Mouse (Mus musculus): ENCODE data around the gene Slc7a3.
"Not testable (repeated sequence)": the region's sequence is repeated elsewhere in the genome, so short reads cannot be mapped to it uniquely, and the experiment has no call there.

Slc7a3 gene

DNA sequence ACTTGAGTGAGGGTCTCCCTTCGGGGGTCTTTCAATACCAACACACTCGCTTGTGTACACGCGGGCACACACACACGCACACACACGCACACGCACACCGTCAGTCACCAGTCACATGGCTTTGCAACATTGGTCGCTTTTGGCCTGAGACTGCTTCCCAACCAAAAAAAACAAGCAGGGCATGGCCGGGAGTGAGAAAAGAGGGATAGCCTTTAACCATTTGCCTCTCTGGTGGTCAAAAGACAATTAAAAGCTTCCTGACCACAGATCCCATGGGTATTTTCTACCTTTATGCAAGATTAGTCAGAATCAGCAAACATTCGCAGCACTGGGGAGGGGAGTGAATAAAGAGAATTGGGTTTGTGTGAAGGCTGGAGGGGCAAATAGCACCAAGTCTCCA lies at the start of gene Slc7a3:
Gene Slc7a3, minus strand, starts transcription at position 101 of the 400 bp plus-strand sequence.
- no peak for DNase-seq (ENCODE audit: low spot score)

DNA sequence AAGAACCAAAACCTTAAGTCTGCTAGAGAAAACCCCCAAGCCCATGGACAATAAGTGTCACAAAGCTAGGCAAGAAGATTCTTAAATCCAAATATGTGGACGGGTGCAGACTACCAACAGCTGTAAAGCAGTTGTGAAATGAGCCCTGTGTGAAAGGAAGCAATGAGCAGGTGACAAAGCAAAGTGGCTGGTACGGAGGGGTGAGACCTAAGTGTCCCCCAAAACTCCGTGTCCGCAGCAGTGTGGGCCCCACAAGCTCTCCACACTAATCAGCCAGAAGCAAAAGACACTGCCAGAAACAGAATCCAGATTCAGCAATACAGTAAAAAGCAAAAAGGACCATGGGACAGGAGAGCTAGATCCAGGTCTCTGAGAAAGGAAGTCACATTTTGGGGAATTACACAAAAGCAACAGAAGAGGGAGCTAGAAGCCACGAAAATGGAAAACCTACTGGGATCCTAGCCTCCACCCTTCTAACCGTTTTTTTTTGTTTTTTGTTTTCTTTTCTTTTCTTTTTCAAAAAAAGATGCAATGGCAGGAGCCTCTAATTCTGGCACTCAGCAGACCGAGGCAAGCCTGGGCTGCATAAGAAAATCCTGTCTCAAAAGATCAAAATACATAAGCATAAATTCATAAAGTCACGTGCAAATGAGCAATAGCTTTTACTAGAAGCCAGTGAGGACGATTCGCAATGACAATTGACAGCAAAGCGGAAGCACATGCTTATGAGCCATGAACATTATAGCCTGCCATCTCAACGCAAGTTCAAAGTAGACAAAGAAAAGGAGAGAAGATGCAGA lies 46.4 kb upstream of the Slc7a3 start:
- DNase-seq (ENCODE audit: low spot score), result peak; percentile 6

DNA sequence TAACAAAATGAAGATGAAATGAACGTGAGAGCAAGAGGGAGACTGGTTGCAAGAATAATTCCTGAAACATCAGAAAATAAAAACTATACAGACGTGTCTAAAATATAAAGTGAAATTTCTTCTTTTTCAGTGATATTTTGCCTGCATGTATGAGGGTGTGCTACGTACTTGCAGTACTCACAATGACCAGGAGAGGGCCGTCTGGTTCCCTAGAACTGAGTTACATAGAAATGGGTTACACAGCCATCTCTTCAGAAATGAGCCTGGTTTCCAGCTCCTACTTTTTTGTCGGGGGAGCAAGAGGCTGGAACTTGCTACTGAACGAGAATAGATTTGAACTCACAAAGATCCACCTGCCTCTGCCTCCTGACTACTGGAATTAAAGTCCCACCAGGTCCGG lies 45.2 kb upstream of the Slc7a3 start:
- peak; percentile 56 for DNase-seq (ENCODE audit: low spot score)

DNA sequence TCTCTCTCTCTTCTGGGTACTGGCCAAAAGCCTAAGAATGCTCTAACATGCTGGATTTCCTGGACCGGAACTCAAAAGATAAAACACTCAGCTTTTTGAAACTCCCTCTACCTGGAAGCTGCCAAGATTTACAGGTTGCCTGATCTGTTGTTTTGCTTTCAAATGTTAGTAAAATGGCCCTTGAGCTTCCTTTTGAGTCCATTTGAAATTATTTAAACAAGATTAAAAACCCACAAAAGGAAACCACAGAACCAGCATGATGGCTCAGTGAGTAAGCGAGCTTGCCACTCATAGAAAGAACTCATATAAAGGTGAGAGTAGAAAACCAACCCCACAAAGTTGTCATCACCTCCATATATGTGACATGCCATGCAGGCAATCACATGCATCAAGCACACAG lies 42.7 kb upstream of the Slc7a3 start:
- no peak for DNase-seq (ENCODE audit: low spot score)

DNA sequence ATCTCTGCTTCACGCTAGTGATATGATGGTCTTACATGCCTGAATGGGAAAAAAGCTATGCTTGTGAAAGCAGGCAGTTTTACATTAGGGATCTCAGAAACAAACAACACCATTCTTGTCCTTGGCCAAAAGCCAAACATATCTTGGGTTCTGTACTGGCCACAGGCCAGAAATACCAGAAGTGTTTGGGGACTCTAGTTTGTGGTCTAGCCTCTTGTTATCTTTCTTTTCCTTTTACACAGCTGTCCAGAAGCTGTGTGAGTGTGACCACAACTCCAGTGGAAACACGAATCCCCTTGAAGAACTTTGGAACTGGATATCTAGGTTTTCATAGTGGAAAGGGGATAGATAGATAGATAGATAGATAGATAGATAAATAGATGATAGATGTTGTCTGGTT lies 41.2 kb upstream of the Slc7a3 start:
- DNase-seq (ENCODE audit: low spot score), result no peak

DNA sequence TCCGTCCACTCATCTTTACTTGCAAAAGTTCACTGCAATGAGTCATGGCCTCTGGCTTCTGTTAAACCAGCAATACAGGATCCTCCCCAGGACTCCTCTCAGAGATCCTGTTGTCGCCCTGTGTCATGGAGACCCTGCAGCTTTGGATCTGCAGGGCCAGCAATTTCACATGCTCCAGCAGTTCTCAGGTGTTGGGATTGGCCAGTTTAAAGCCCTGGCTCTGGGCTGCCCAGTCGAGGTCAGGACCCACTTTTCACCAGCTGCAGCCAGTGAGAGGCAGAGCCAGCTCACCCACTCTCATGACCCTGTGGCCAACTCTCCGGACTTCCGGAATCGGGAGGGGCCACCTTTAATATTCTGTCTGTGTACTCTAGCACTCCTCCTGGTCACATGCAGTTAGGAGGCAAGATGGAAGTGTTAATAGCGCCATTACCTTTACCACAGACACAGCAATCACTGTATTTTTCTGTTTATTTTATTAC lies 40.7 kb upstream of the Slc7a3 start:
- no peak for DNase-seq (ENCODE audit: low spot score)

DNA sequence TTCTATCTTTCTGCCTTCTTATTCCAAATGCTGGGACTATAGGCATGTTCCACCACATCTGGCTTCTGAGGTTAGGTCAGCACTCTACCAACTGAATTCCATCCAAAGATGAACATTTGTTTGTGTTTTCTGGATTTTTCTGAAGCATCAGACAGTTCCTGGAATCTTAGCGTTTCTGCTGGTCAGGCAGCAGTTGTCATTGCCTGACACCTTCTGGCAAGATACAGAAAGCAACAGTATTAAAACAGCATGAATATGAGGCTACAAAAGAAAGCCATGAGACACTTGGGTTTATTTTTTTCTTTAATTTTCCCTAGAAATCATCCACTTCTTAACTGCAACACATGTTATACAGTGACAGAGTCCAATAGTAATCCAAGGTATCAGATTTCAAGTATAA lies 34.7 kb upstream of the Slc7a3 start:
- DNase-seq (ENCODE audit: low spot score), result no peak

DNA sequence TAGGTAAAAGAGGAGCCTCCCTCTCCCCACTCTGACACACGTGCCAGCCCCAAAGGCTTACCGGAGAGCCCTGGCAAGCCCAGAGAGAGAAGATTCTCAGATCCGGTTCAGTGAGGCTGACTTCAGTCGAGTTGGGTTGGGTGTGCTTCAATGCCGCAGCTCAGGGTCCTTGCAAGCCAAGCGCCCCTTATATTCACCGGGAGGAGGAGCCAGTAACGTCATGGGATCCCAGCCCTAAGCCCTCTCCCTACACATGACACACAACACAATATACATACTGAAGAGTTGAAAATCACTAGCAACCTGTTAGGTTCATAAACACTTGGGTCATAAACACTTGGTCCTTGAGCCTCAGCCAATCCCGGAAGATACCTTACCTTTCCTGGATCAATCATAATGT lies 609 bp downstream of the Slc7a3 start:
- not testable (repeated sequence) for DNase-seq (ENCODE audit: low spot score)

DNA sequence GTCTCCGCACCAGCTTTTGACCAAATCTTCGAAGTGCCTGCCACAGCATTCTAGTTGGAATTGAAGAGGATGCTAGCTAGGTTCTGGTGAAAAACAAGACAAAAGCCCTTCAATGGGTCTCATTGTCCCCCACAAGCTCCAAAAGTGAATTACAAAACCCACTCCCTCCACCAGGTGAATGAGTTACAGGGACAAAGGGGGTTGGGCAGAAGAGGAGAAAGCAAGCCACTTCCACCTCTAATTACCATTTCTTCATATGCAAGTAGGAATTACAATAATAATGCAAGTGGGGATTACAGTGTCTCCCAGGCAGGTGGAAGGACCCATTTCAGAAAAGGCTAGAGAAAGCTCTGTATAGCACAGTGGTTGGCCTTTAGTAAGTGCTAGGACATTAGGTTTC lies 1.6 kb downstream of the Slc7a3 start:
- no peak for DNase-seq (ENCODE audit: low spot score)

DNA sequence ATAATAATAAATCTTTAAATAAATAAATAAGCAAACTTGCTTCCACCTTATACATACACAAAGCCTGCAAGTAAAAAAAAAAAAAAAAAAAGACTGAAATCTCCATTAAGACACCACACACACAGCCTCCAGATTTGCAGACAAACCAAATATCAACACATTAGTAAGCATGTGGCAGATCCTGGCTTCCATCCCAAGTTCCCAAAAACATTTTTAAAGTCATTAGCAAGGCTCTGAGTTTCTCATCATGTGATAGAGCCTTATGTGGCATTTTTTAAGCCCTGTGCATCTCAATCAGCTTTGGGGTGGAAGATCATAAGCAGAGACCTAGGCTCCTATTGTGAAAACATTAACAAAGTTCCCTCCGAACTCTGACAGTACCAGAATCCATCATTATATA lies 20.6 kb downstream of the Slc7a3 start:
- no peak for DNase-seq (ENCODE audit: low spot score)

DNA sequence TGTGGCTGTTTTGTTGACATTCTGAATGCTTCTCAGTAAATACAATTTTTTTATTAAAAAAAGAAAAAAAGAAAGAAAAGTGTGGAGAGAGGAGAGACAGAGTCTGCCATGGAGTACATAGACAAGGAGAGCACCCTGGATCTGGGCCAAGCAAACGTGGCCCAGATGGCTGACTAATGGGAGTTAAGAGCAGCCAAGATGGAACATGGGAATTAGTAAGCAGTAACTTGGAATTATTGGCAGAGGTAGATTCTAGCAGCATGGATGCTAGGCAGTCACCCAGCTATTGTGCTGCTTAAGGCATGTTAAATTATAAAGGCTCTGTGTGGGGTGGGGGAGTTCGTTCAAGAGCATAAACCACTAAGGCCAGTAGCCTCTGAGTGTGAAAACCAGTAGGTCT lies 22.3 kb downstream of the Slc7a3 start:
- no peak for DNase-seq (ENCODE audit: low spot score)

DNA sequence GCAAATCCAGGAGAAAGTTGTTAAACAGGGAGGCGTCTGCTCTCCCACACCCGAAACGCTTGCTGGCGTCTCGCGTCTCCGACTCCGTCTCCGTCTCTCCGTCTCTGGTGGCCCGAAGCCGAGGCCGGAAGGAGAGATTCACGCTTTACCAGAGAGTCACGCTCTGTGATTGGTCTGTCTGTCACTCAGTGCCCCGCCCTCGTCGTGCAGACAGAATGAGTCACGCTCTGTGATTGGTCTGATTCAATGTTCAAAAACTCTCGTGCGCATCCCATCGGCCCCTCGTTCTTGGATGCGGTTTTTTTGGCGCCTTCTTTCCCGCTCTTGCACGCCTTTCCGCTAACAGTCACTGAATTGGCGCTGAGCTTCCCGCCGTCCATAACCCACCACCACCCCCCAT lies 26.3 kb downstream of the Slc7a3 start, which contains the start of gene Tex11:
Gene Tex11, minus strand, starts transcription at position 127 of the 400 bp plus-strand sequence.
- no peak for DNase-seq (ENCODE audit: low spot score)
